Mouse (Mus musculus): ENCODE results near the gene Abca8b.
"Not testable (repeated sequence)": the region's sequence is repeated elsewhere in the genome, so short reads cannot be mapped to it uniquely, and the experiment has no call there.

Gene Abca8b

GRCm38 (mm10) chr11:109913156-109913555 is 82.5 kb downstream of the Abca8b start:
- DNase-seq, result not testable (repeated sequence)

DNA sequence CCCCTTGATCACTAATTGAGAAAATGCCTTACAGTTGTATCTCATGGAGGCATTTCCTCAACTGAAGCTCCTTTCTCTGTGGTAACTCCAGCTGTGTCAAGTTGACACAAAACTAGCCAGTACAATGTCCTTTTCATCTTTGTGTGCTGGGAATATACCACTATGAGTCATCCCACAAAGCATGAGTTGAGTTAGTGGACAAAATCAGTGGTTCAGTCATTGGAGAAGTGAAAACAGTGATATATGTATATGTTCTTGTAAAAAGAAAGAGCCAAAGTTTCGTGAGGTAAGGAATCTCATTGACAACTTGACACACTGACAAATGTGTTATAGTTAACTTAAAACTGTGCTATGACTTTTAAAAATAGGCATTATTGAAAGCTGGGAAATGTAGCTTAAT is 83.5 kb downstream of the Abca8b start:
- not testable (repeated sequence) for DNase-seq

- no peak for DNase-seq
Measured at GRCm38 (mm10) chr11:109909801-109910200, 85.8 kb downstream of the Abca8b start.

DNA sequence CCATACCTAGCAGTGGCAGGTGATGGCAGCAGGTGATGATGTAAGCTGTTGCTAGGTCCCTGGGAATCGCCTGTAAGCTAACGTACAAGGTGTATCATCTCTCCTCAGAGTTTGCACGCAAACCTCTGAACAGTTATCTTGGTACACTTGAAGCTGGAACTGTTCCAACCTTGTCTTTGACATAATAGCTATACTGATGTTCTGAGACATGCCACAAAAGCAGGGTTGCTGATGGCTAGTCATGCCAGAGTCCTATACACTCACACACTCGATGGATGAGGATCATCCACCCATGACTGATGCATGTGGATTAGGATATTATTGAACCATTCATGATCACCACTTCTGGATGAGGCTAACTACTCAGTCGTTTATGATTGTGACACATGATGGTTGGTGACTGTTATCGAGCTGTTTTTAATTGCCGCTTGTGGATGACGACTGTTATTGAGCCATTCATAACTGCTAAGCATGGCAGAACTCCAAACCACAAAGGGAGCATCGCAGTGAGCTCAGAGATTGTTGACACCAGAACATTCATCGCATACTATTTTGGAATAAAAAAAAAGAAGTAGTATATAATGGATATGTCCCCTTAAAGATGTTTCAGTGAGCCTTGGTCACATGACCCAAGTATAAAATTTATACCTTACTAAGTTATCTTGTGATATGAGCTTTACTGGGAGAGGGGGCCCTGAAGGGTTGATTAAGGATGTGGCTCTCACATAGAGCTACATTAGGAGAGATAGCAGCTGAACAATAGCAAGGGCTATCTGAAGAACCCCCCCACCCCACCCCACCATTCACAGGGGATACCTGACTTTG is 87.2 kb downstream of the Abca8b start:
- DNase-seq, result peak; percentile 33

DNA sequence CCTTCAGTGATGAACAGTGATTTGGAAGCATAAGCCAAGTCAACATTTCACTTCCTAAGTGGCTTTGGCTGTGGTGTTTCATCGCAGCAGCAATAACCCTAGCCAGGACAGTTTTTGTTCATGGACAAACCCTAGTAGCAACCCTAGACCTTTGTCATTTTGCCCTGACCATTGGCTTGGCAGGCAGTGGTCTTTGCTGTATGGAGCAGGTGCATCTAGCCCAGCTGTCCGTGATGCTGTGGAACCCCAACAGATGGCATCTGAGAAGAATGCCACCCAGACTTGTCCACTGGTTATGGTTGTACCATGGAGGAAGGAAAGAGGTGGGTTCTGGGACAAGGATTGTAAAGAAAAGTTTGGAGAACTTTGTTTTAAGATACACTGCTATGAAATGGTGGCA is 88.1 kb downstream of the Abca8b start:
- DNase-seq, result no peak

- DNase-seq, result peak; percentile 27
Measured at GRCm38 (mm10) chr11:109902616-109903598, 92.7 kb downstream of the Abca8b start.

DNA sequence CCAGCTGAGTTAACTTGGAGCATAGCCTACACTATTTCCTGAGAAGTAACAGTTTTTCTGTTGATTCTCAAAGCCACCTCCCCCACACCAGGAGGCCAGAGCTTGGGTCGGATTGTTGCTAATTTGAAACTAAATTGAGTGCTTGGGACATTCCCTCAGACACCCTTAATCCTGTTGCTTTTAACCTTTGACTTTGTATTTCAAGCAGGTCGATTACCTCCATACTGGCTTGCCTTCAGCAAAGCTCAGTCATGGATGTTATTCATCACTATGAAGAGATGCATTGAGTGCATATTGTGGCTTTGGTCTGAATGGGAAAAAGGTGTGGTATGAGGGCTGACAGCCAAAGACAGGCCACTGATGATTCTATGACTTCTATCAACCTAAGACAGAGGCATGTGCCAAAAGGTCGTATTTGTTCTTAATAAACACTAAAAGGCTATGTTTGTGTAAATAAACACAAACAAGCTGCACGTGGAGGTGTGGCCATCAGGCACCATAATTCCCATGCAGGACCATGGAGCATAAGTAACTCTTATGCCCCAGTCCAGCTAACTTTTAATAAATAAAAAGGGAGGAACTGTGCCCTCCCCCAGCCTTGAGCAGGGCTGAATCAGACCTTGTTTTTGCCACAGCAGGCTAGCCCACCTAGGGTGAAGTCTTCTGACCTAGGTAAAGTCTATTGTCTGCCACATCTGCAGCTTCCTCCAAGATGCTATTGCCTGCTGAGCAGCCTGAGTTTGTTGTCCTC is 95.0 kb downstream of the Abca8b start:
- DNase-seq, result no peak

- no peak for DNase-seq
Measured at GRCm38 (mm10) chr11:109898791-109899467, 96.7 kb downstream of the Abca8b start.

DNA sequence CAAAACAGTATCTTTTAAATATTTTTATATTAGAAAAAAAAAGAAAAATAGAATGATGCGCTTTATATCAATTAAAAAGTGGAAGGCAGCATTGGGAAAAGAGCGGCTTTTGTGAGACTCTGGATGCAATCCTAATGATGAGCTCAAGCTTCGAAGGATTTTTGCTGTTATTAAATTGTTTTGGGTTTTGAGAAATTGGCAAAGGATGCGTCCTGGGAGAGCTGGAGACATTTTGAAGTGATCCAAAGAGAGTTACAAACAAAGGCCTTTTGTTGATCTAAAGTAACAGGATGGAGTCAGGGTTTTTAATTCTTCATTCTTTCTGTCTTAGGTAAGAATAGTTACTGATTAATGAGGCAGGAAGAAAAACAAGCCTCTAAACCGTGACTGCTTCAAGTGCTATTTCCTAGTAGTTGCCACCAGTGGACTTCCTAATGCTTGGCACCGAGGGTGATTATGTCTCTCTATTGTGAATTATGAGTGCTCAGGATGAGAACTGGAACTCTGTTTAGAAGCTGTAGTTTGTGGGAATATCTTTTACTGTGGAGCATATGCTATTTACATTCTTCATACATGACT is 99.6 kb downstream of the Abca8b start:
- DNase-seq, result no peak

DNA sequence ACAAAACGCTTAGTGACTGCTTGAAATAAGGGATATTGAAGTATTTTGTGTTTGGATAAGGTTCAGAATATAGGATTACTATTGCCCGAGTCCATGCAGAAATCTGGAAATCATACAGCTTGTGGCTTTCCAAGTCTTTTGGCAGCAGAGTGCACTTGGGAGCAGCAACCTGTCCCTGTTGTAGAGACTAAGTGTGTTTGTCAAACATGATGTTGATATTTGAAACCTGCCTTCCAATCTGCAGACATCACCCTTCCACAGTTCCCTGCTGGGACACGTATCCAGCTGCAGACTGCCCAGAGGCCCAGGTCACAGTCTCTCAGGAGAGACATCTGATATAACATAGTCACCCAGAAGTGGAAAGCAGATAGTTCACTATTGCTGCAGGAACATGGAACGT is 100.1 kb downstream of the Abca8b start:
- DNase-seq, result no peak

DNA sequence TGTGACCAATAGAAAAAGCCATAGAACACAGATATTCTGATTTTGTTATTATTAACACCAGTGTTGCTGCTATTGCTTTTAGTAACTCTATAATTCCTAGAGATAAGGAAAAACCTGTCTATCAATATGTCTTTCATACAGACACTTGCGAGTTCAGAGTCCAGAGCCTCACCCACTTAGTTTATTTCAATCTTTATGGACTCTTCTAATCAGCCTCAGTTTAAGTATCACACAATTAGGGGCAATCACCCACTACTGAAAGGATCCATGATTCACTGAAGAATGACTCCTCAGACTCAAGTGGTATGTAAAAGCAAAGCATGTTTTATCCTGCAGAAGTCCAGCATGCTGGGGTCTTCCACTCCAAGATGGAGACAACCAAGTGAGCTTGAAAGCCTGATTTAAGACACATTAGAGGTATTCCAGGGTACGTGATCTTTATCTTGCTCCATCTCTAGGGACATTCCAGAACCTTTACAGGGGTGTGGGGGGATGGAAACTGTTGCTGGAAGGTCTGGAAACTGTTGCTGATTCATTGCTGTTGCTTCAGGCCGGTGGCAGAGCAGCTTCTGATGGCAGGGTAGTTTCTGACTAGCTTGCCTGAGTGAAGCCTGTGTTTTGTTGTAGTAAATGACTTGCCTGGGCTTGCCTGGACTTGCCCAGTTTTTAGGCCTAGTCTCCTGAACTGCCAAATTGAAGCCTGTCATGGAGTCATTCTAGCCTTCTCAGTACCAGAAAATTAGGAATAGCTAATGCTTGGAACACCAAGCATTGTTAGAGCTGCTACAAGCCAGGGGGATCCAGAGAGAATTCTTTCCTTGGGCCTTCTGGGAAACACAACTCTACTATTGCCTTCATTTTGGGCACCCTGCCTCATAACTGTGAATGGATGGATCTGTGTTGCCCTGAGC is 101.5 kb downstream of the Abca8b start:
- no peak for DNase-seq

DNA sequence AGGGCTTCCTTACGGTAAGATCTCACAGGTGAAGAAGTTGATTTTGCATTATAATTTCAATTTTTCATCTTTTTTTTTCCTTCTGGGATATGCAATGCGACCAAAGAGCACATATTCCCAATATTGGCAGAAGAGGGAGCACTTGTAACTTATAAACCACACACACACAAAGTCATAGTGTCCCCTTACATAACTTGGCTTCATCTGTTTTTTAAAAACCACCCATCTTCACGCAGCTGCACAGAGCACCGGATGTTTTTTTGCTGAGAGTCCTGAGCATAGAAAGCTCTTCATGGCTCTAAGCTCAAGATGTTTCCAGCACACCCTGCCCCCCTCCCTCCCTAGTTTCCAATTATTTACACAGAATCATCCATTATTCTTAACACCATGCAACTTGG is 103.7 kb downstream of the Abca8b start:
- peak; percentile 42 for DNase-seq

GRCm38 (mm10) chr11:109891371-109891988 is 104.2 kb downstream of the Abca8b start:
- no peak for DNase-seq

DNA sequence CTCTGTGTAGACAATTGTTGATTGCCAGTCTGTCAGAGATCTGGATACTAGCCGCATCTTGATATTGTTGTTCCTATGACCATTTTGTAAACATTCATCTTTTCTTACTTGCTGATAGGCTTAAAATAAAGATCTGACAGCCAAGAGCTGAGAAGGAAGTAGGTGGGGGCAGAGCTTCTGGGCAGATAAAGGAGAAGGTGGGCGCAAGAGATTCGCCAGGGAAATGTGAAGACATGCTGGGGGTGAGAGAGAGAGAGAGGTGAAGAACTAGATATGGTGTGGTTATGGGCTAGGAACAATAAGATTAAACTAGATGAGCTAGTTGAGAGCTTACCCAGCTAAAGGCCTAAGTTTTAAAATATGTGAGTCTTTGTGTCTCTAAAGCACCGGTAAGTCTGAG is 106.0 kb downstream of the Abca8b start:
- no peak for DNase-seq

- no peak for DNase-seq
Measured at GRCm38 (mm10) chr11:109886757-109887156, 108.9 kb downstream of the Abca8b start.

GRCm38 (mm10) chr11:109885521-109885920 is 110.1 kb downstream of the Abca8b start:
- DNase-seq, result no peak

GRCm38 (mm10) chr11:109884801-109885200 is 110.8 kb downstream of the Abca8b start:
- DNase-seq, result peak; percentile 72

DNA sequence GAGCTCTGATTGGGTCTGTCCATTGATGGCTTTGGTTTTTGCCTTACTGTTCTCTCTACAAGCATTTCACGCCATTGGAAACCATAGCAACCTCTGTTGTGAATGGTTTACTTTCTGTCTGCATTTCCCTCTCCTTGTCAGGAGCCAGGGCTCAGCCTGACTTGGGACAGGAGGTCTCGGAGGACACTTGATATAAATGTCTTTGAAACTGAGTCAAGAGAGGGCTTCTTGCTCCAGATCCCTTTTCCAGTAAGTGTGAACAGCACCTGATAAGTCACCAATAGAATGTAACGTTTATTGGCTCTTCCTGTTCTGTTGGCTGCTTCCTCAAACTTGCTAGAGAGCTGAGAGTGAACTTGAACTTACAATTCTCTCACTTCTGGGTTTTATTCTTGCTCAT is 111.5 kb downstream of the Abca8b start:
- no peak for DNase-seq

Measured in kidney, postnatal 14 days (tissue).